Mouse (Mus musculus) myocyte (in vitro differentiated cells): ENCODE measurements around the gene Nxnl1. TPM values are rescaled to one million over a fixed set of nuclear protein-coding genes. Genes with fewer than 3 reads are reported as not detected.

Experiments
- H3K27me3 ChIP-seq: one replicate; pipeline ENCODE4 v1.6.1; 2011; ENCODE audit not compliant: control insufficient read depth, insufficient read depth, insufficient read length
- H3K36me3 ChIP-seq: one replicate; pipeline ENCODE4 v1.6.1; 2011; ENCODE audit not compliant: control insufficient read depth, insufficient read depth
- H3K4me2 ChIP-seq: one replicate; pipeline ENCODE4 v1.6.1; 2011; ENCODE audit warnings: low read depth, control low read depth
- H3K4me3 ChIP-seq: one replicate; pipeline ENCODE4 v1.5.1; 2011; ENCODE audit warnings: mild to moderate bottlenecking, control low read depth, moderate library complexity
- H3K79me2 ChIP-seq: one replicate; pipeline ENCODE4 v1.6.1; 2011; ENCODE audit not compliant: control insufficient read depth, insufficient read depth
- H3ac ChIP-seq: one replicate; pipeline ENCODE4 v1.6.1; 2011; ENCODE audit not compliant: control insufficient read depth, insufficient read length
- CEBPB ChIP-seq: IDR thresholded peaks from 2 replicates; pipeline ENCODE4 v1.6.1; 2011; ENCODE audit warnings: mild to moderate bottlenecking, moderate library complexity; ENCODE audit not compliant: poor library complexity, insufficient read depth, severe bottlenecking
- E2F4 ChIP-seq: IDR thresholded peaks from one replicate; pipeline ENCODE4 v1.6.1; 2011; ENCODE audit warnings: mild to moderate bottlenecking, control low read depth, moderate library complexity; ENCODE audit not compliant: insufficient read depth
- MAX ChIP-seq: IDR thresholded peaks from one replicate; pipeline ENCODE4 v1.6.1; 2011; ENCODE audit warnings: low read depth, mild to moderate bottlenecking, control low read depth
- MYOD1 ChIP-seq, 3 experiments: IDR thresholded peaks; one replicate each; pipeline ENCODE4 v1.6.1; 2011; ENCODE audit warnings: control low read depth in 2 of 3, low read depth in 2 of 3, mild to moderate bottlenecking in 2 of 3, moderate library complexity in 1 of 3; ENCODE audit not compliant: insufficient read length in 2 of 3, control insufficient read depth in 1 of 3
- MYOG ChIP-seq, 3 experiments: IDR thresholded peaks; one replicate each; pipeline ENCODE4 v1.6.1; 2011; ENCODE audit warnings: control low read depth in 2 of 3, low read depth in 2 of 3, mild to moderate bottlenecking in 2 of 3; ENCODE audit not compliant: insufficient read length in 2 of 3, control insufficient read depth in 1 of 3, insufficient read depth in 1 of 3
- POLR2A ChIP-seq: IDR thresholded peaks from one replicate; pipeline ENCODE4 v1.6.1; 2011; ENCODE audit warnings: low read depth, mild to moderate bottlenecking, control low read depth, moderate library complexity; ENCODE audit not compliant: insufficient read length
- POLR2AphosphoS2 ChIP-seq: IDR thresholded peaks from one replicate; pipeline ENCODE4 v1.6.1; 2011; ENCODE audit warnings: low read depth, control low read depth; ENCODE audit not compliant: insufficient read length
- REST ChIP-seq: IDR thresholded peaks from one replicate; pipeline ENCODE4 v1.6.1; 2011; ENCODE audit warnings: mild to moderate bottlenecking, control low read depth, moderate library complexity; ENCODE audit not compliant: insufficient read depth, insufficient read length
- SRF ChIP-seq: IDR thresholded peaks from one replicate; pipeline ENCODE4 v1.6.1; 2011; ENCODE audit warnings: low read depth; ENCODE audit not compliant: control insufficient read depth, insufficient read length
- TCF12 ChIP-seq: IDR thresholded peaks from one replicate; pipeline ENCODE4 v1.6.1; 2011; ENCODE audit warnings: mild to moderate bottlenecking, control low read depth; ENCODE audit not compliant: poor library complexity, insufficient read depth, severe bottlenecking
- TCF3 ChIP-seq: IDR thresholded peaks from one replicate; pipeline ENCODE4 v1.6.1; 2011; ENCODE audit warnings: low read depth, control low read depth; ENCODE audit not compliant: insufficient read length
- USF1 ChIP-seq: IDR thresholded peaks from one replicate; pipeline ENCODE4 v1.6.1; 2011; ENCODE audit warnings: low read depth, mild to moderate bottlenecking, control low read depth, moderate library complexity
- polyA plus RNA-seq: library from polyadenylated mRNA; unstranded; fragments of >200 nt; fragmentation: generic; extraction: Trizol; gene quantifications from one replicate; pipeline ENCODE4 v1.2.1, GENCODE M21; 2012; ENCODE audit warnings: missing spikeins

Gene Nxnl1
- polyA plus RNA-seq, 1 experiment, result 0.04 TPM

DNA sequence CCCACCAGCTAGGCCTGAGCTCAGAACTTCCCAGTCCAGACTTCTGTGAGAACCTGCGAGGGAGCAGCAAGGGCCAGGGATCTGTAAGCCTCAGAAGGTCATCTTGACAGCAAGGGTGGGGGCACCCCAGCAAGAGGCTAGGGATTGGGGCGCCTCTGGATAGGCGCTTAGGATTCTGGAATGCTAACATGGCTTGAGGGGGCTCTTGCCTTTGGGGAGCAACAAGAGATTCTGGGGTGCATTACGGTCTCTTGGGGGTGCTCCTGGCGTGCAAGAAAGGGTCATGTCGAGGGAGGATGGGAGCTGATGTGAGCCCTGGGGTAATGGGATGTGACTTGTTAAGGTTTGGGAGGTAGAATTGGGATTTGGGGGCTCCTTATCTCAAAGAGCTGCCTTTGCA is 2.5 kb upstream of the Nxnl1 start:
- no peaks in the 10 kb centered on the region for H3K36me3 ChIP-seq
- no peaks in the 10 kb centered on the region for H3K79me2 ChIP-seq
- H3K4me2 ChIP-seq, result peak overlapping the region; percentile 18
- TF ChIP-seq POLR2AphosphoS2, result no peak
- no peak for TF ChIP-seq E2F4
- TF ChIP-seq USF1, result no peak
- H3K4me3 ChIP-seq, result peak overlapping the region; percentile 35
- H3K27me3 ChIP-seq, result no peaks in the 10 kb centered on the region
- no peak overlapping the region for H3ac ChIP-seq

DNA sequence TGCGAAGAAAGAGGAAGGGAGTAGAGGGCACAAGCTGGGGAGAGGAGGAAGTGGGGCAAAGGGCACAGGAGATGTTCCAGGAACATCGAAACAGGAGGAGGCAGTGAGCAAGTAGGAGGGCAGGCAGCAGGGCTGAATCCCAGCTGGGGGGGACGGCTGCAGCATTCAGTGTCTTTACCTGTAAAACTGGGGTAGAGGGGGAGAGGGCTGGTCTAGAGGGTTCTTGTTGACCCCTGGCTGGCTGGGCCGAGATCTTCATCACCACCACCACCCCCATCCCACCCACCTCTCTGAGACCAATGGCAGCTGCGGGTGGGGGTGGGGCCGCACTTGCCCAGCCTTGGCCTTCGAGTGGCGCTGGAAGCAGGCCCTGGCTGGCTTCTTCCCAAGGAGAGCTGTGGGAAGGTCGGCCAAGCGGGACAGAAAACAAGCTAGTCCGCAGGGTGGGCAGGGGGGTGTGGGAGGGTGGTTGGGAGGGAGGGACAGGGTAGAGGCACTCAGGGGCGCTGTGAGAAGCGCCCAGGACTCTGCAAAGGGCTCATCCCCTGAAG is 2.1 kb upstream of the Nxnl1 start, which contains the start of gene Slc27a1:
TSS of gene Slc27a1 (plus strand) at position 496 of the 551 bp plus-strand sequence.
- Histone ChIP-seq H3K4me3 (peak within 1 kb of the TSS; percentile 35), H3K27me3 (no peaks in the 10 kb centered on the region), H3ac (no peak within 1 kb of the TSS), H3K36me3 (no peaks in the 10 kb centered on the region), H3K4me2 (peak within 1 kb of the TSS; percentile 90), H3K79me2 (no peaks in the 10 kb centered on the region)
- TF ChIP-seq MYOD1 (IDR thresholded peaks at IDR 0.05; ENCODE audit: control insufficient read depth in 1 of 3, insufficient read length in 2 of 3, low read depth in 2 of 3), result peak in 1 of 3 experiments; percentile 36
- TF ChIP-seq POLR2AphosphoS2, result no peak
- TF ChIP-seq MAX, result no peak
- no peak for TF ChIP-seq USF1
- TF ChIP-seq MYOG (IDR thresholded peaks at IDR 0.05; ENCODE audit: control insufficient read depth in 1 of 3, insufficient read depth in 1 of 3, insufficient read length in 2 of 3, low read depth in 2 of 3), result peak in 1 of 3 experiments; percentile 24

GRCm38 (mm10) chr8:71567587-71567986 is 1.2 kb upstream of the Nxnl1 start:
- H3K27me3 ChIP-seq, result no peaks in the 10 kb centered on the region
- H3K36me3 ChIP-seq, result no peaks in the 10 kb centered on the region
- H3K4me3 ChIP-seq, result no peak overlapping the region
- H3ac ChIP-seq, result no peak overlapping the region
- no peak overlapping the region for H3K4me2 ChIP-seq
- TF ChIP-seq TCF3, result no peak
- no peak for TF ChIP-seq USF1
- TF ChIP-seq REST, result no peak
- TF ChIP-seq TCF12, result no peak
- TF ChIP-seq POLR2A, result no peak
- no peak for TF ChIP-seq CEBPB
- TF ChIP-seq SRF, result no peak
- TF ChIP-seq MYOD1 (IDR thresholded peaks at IDR 0.05; ENCODE audit: control insufficient read depth in 1 of 3, insufficient read length in 2 of 3, low read depth in 2 of 3), result no peak
- no peak for TF ChIP-seq E2F4
- no peak for TF ChIP-seq MYOG (IDR thresholded peaks at IDR 0.05; ENCODE audit: control insufficient read depth in 1 of 3, insufficient read depth in 1 of 3, insufficient read length in 2 of 3, low read depth in 2 of 3)
- TF ChIP-seq MAX, result no peak
- no peak for TF ChIP-seq POLR2AphosphoS2
- H3K79me2 ChIP-seq, result no peaks in the 10 kb centered on the region

GRCm38 (mm10) chr8:71563992-71564391 is 2.4 kb downstream of the Nxnl1 start:
- Histone ChIP-seq H3K79me2 (no peaks in the 10 kb centered on the region), H3K4me2 (no peak overlapping the region), H3K36me3 (no peaks in the 10 kb centered on the region), H3K27me3 (no peaks in the 10 kb centered on the region), H3K4me3 (no peak overlapping the region), H3ac (no peak overlapping the region)
- no peak for TF ChIP-seq MYOG (IDR thresholded peaks at IDR 0.05; ENCODE audit: control insufficient read depth in 1 of 3, insufficient read depth in 1 of 3, insufficient read length in 2 of 3, low read depth in 2 of 3)
- TF ChIP-seq POLR2A, result no peak
- no peak for TF ChIP-seq E2F4
- TF ChIP-seq REST, result no peak
- TF ChIP-seq MYOD1 (IDR thresholded peaks at IDR 0.05; ENCODE audit: control insufficient read depth in 1 of 3, insufficient read length in 2 of 3, low read depth in 2 of 3), result no peak
- TF ChIP-seq SRF, result no peak
- TF ChIP-seq POLR2AphosphoS2, result no peak
- TF ChIP-seq USF1, result no peak
- TF ChIP-seq TCF3, result no peak
- TF ChIP-seq MAX, result no peak
- no peak for TF ChIP-seq TCF12
- TF ChIP-seq CEBPB, result no peak

GRCm38 (mm10) chr8:71562751-71563150 is 3.6 kb downstream of the Nxnl1 start:
- no peak overlapping the region for H3K4me3 ChIP-seq
- no peak overlapping the region for H3ac ChIP-seq
- TF ChIP-seq MYOD1 (IDR thresholded peaks at IDR 0.05; ENCODE audit: control insufficient read depth in 1 of 3, insufficient read length in 2 of 3, low read depth in 2 of 3) (peak in 1 of 3 experiments; percentile 50), POLR2AphosphoS2 (no peak)
- H3K27me3 ChIP-seq, result peaks cover 10% of the 10 kb centered on the region
- peak overlapping the region; percentile 55 for H3K4me2 ChIP-seq
- H3K79me2 ChIP-seq, result no peaks in the 10 kb centered on the region
- H3K36me3 ChIP-seq, result no peaks in the 10 kb centered on the region
